Mouse (Mus musculus): ENCODE measurements around the gene Irf2bp2. TPM values are rescaled to one million over a fixed set of nuclear protein-coding genes. Genes with fewer than 3 reads are reported as not detected.

Irf2bp2 gene
- polyA plus RNA-seq, 1 experiment from 2014 or later = 10.6 TPM

DNA sequence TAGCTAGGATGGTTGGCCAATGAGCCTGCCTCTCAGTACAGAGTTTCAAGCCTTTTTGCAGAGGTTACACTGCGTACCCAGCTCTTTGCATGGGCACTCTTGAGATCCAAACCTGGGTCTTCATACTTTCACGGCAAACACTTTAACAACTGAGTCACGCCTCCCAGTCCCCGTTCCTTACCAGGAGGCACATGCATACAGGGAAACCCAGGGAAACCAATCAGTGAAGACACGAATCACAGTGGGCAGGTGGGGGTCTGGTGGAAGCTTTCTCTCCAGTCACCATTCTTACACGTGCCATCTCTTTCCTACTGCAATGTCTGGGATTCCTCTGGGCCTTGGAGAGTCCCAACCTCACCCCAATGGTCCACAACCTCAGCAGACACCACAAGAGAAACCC, 12.1 kb downstream of the Irf2bp2 start:
- ATAC-seq (ENCODE audit: low read depth) (no peak), DNase-seq (ENCODE audit: low spot score) (no peak)
- Histone ChIP-seq H3K4me2 (ENCODE audit: low read depth, low read length) (no peak overlapping the region), H3K4me1 (ENCODE audit: control insufficient read depth, insufficient read depth, low read length) (peaks cover 29% of the 10 kb centered on the region), H3K27me3 (replicated peaks; ENCODE audit: control insufficient read depth, insufficient read depth, low read length) (no peaks in the 10 kb centered on the region), H3K4me3 (ENCODE audit: low read depth, low read length) (no peak overlapping the region), H3K27ac (replicated peaks; ENCODE audit: low read depth, low read length) (no peak overlapping the region), H3K36me3 (ENCODE audit: control insufficient read depth, insufficient read depth, low read length) (peaks cover 10% of the 10 kb centered on the region), H3K9me3 (ENCODE audit: control insufficient read depth, low read length) (peaks cover 6% of the 10 kb centered on the region; the same call in 1 of the 2 replicates), H3K9ac (ENCODE audit: low read depth, low read length) (no peak overlapping the region)
- 97% methylated on average over 6 of the region's 6 CpGs for WGBS

DNA sequence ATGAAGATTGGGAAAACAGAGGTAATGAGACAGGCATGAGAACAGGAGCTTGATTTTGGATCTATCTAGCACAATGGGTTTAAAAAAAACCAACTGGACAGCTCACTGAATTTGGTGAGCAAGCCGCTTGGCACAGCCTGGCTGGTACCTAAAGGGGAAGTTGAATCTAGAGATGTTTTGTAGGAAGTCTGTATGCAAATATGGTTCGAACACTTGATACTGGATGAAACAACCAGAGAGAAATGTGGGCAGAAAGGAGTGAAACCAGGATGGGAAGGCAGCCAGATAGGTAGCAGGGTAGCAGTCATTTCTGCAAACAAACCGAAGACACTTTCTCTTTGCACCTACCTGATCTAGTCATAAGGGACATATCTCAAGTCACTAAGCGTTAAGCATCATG, 13.0 kb downstream of the Irf2bp2 start:
- H3K4me3 ChIP-seq (ENCODE audit: low read depth, low read length) = no peak overlapping the region
- H3K27ac ChIP-seq (replicated peaks; ENCODE audit: low read depth, low read length) = no peak overlapping the region
- H3K36me3 ChIP-seq (ENCODE audit: control insufficient read depth, insufficient read depth, low read length) = peaks cover 2% of the 10 kb centered on the region; the same call in 1 of the 2 replicates
- H3K9me3 ChIP-seq (ENCODE audit: control insufficient read depth, low read length) = peaks cover 6% of the 10 kb centered on the region; the same call in 1 of the 2 replicates
- DNase-seq (ENCODE audit: low spot score) (no peak), ATAC-seq (ENCODE audit: low read depth) (no peak)
- H3K27me3 ChIP-seq (replicated peaks; ENCODE audit: control insufficient read depth, insufficient read depth, low read length) = no peaks in the 10 kb centered on the region
- H3K4me2 ChIP-seq (ENCODE audit: low read depth, low read length) = no peak overlapping the region
- peaks cover 23% of the 10 kb centered on the region for H3K4me1 ChIP-seq (ENCODE audit: control insufficient read depth, insufficient read depth, low read length)
- 94% methylated on average over 4 of the region's 4 CpGs for WGBS
- H3K9ac ChIP-seq (ENCODE audit: low read depth, low read length) = no peak overlapping the region

DNA sequence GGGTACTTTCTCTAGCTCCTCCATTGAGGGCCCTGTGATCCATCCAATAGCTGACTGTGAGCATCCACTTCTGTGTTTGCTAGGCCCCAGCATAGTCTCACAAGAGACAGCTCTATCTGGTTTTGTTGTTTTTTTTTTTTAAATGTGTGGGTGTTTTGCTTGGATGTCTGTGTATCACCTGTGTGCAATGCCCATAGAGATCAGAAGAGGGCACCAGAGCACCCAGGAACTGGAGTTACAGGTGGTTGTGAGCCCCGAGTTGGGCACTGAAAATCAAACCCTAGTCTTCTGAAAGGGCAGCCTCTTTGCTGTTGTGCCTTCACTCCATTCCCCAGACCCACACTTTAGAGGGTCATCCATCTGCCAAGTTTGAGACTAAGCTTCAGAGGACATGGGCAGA, 13.7 kb downstream of the Irf2bp2 start:
- Histone ChIP-seq H3K27me3 (replicated peaks; ENCODE audit: control insufficient read depth, insufficient read depth, low read length) (no peaks in the 10 kb centered on the region), H3K36me3 (ENCODE audit: control insufficient read depth, insufficient read depth, low read length) (no peaks in the 10 kb centered on the region), H3K4me1 (ENCODE audit: control insufficient read depth, insufficient read depth, low read length) (peaks cover 16% of the 10 kb centered on the region), H3K27ac (replicated peaks; ENCODE audit: low read depth, low read length) (no peak overlapping the region), H3K4me2 (ENCODE audit: low read depth, low read length) (no peak overlapping the region), H3K4me3 (ENCODE audit: low read depth, low read length) (no peak overlapping the region), H3K9ac (ENCODE audit: low read depth, low read length) (no peak overlapping the region), H3K9me3 (ENCODE audit: control insufficient read depth, low read length) (peaks cover 6% of the 10 kb centered on the region; the same call in 1 of the 2 replicates)
- WGBS = 83% methylated on average over 1 of the region's 1 CpGs
- no peak for DNase-seq (ENCODE audit: low spot score)
- ATAC-seq (ENCODE audit: low read depth) = no peak

DNA sequence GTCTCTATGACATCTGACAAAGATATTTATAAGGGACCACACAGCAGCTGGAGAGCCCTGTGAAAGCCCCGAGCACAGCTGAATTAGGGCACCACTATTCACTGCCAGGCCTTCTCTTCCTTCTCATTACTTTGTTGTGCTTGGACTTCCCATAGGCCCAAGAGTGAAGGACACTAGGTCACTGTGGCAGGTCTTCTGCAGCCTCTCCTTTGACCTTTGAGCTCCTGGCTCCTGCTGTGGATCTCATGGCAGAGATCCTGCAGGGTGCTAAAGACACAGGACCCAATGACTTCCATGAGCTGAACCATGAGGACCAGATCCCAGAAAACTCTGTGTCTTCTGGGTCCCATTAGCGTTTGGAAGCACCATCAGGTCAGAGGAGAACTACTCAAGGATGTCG, 15.1 kb downstream of the Irf2bp2 start:
- Histone ChIP-seq H3K4me1 (ENCODE audit: control insufficient read depth, insufficient read depth, low read length) (0 out of 2 replicates have a peak, but pooled peaks cover 6% of the 10 kb centered on the region), H3K4me3 (ENCODE audit: low read depth, low read length) (no peak overlapping the region), H3K9ac (ENCODE audit: low read depth, low read length) (no peak overlapping the region), H3K27me3 (replicated peaks; ENCODE audit: control insufficient read depth, insufficient read depth, low read length) (no peaks in the 10 kb centered on the region), H3K9me3 (ENCODE audit: control insufficient read depth, low read length) (peaks cover 6% of the 10 kb centered on the region; the same call in 1 of the 2 replicates), H3K4me2 (ENCODE audit: low read depth, low read length) (no peak overlapping the region), H3K27ac (replicated peaks; ENCODE audit: low read depth, low read length) (no peak overlapping the region), H3K36me3 (ENCODE audit: control insufficient read depth, insufficient read depth, low read length) (no peaks in the 10 kb centered on the region)
- WGBS = 87% methylated on average over 3 of the region's 3 CpGs
- no peak for DNase-seq (ENCODE audit: low spot score)
- no peak for ATAC-seq (ENCODE audit: low read depth)

DNA sequence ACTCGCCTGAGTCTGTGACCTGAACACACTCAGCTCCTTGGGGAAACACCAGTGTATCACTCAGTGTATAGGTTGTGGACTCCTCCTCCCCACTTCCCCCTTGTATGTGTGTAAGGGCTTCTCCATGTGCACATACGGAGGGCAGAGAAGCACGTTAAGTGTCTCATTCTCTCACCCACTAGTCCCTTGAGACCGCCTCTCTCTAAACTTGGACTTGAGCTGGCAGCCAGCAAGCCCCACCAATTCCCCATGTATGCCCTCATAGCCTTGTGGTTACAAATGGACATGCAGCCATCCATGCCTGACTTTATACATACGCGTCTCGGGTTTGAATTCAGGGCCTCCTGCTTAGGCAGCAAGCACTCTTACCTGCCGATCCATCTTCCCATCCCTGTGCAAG, 16.9 kb downstream of the Irf2bp2 start:
- ATAC-seq (ENCODE audit: low read depth) = no peak
- Histone ChIP-seq H3K4me2 (ENCODE audit: low read depth, low read length) (no peak overlapping the region), H3K9ac (ENCODE audit: low read depth, low read length) (no peak overlapping the region), H3K4me3 (ENCODE audit: low read depth, low read length) (no peak overlapping the region), H3K9me3 (ENCODE audit: control insufficient read depth, low read length) (peaks cover 6% of the 10 kb centered on the region; the same call in 1 of the 2 replicates), H3K27ac (replicated peaks; ENCODE audit: low read depth, low read length) (no peak overlapping the region), H3K4me1 (ENCODE audit: control insufficient read depth, insufficient read depth, low read length) (no peaks in the 10 kb centered on the region), H3K36me3 (ENCODE audit: control insufficient read depth, insufficient read depth, low read length) (no peaks in the 10 kb centered on the region), H3K27me3 (replicated peaks; ENCODE audit: control insufficient read depth, insufficient read depth, low read length) (no peaks in the 10 kb centered on the region)
- DNase-seq (ENCODE audit: low spot score) = no peak
- 80% methylated on average over 8 of the region's 8 CpGs for WGBS

DNA sequence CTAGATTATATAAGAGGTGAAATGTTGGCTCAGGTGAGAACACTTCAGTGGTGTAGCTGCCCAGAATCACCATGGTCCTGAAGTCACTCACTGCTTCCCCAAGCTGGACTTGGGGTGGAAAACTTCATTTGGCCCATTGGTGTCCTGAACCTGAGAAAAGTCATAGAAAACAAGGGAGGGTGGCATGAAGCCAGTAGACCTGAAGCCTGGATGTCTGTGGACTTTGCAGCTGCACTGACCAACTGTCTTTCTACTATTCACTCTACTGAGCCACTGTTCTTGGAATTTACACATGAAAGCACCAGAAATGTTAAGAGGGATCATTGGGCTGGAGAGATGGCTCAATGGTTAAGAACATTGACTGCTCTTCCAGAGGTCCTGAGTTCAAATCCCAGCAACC, 17.7 kb downstream of the Irf2bp2 start:
- no peak for ATAC-seq (ENCODE audit: low read depth)
- Histone ChIP-seq H3K4me1 (ENCODE audit: control insufficient read depth, insufficient read depth, low read length) (0 out of 2 replicates have a peak, but pooled peaks cover 2% of the 10 kb centered on the region), H3K27ac (replicated peaks; ENCODE audit: low read depth, low read length) (no peak overlapping the region)

DNA sequence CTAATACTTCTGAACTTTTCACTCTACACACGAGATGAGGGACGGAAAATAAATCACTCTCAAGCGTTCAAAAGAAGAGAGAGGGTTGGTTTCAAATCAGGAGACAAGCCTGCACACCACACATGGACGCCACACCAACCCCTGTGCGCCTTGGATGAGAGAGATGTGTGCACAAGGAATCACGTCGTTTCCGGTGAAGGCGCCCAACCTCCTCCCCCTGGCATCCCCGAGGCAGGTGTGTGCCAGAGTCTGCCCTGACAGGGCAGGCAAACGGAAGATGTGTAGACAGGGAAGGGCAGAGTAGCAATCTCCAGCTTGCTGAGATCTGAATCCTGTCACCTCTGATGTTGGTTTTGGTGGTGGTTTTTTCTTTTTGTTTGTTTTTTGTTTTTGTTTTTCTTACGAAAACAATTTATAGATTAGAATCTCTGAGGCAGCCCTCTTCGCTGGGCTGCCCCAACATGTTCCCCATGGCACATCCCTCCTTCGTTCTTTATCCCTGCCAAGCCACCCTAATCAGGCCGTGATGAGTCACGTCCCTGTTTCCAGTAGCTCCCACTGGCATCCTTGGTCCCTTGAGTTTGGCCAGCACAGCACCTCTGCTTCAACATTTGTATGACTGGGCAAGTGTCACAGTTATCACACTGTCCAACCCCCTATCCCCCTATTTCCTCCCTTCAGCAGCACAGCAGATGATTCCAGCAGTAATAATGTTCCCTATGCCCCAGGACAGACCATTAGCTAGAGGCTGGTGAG, 18.7 kb downstream of the Irf2bp2 start:
- 79% methylated on average over 16 of the region's 16 CpGs for WGBS
- peaks cover 11% of the 10 kb centered on the region; the same call in 1 of the 2 replicates for H3K4me1 ChIP-seq (ENCODE audit: control insufficient read depth, insufficient read depth, low read length)
- no peak overlapping the region for H3K27ac ChIP-seq (replicated peaks; ENCODE audit: low read depth, low read length)
- no peaks in the 10 kb centered on the region for H3K36me3 ChIP-seq (ENCODE audit: control insufficient read depth, insufficient read depth, low read length)
- no peak overlapping the region for H3K9ac ChIP-seq (ENCODE audit: low read depth, low read length)
- H3K4me3 ChIP-seq (ENCODE audit: low read depth, low read length) = no peak overlapping the region
- DNase-seq (ENCODE audit: low spot score) = no peak
- H3K4me2 ChIP-seq (ENCODE audit: low read depth, low read length) = no peak overlapping the region
- no peak for ATAC-seq (ENCODE audit: low read depth)
- no peaks in the 10 kb centered on the region for H3K9me3 ChIP-seq (ENCODE audit: control insufficient read depth, low read length)
- H3K27me3 ChIP-seq (replicated peaks; ENCODE audit: control insufficient read depth, insufficient read depth, low read length) = no peaks in the 10 kb centered on the region

More for the DNA sequence above, 17.7 kb downstream of the Irf2bp2 start:
- Histone ChIP-seq H3K27me3 (replicated peaks; ENCODE audit: control insufficient read depth, insufficient read depth, low read length) (no peaks in the 10 kb centered on the region), H3K4me2 (ENCODE audit: low read depth, low read length) (no peak overlapping the region), H3K4me3 (ENCODE audit: low read depth, low read length) (no peak overlapping the region), H3K9ac (ENCODE audit: low read depth, low read length) (no peak overlapping the region), H3K36me3 (ENCODE audit: control insufficient read depth, insufficient read depth, low read length) (no peaks in the 10 kb centered on the region), H3K9me3 (ENCODE audit: control insufficient read depth, low read length) (peaks cover 6% of the 10 kb centered on the region; the same call in 1 of the 2 replicates)
- DNase-seq (ENCODE audit: low spot score) = no peak

DNA sequence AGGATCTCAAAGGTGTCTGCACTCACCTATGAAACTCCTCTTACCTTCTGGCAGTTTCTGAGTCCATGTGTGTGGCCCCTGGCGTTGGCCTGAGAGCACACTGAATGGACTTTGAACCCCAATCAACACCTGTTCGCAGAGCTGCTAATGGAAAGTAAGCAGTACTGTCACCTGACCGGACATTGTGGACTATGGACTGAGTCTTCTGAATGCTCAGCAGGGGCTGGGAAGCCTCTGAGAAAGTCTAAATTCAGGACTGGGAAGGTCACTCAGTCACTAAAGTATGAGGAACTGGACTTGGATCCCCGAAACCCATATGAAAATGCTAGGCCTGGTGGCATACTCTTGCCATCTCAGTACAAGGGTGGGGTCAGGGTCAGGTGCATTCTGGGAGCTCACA, 19.9 kb downstream of the Irf2bp2 start:
- Histone ChIP-seq H3K9ac (ENCODE audit: low read depth, low read length) (no peak overlapping the region), H3K4me3 (ENCODE audit: low read depth, low read length) (no peak overlapping the region), H3K27me3 (replicated peaks; ENCODE audit: control insufficient read depth, insufficient read depth, low read length) (no peaks in the 10 kb centered on the region), H3K9me3 (ENCODE audit: control insufficient read depth, low read length) (no peaks in the 10 kb centered on the region), H3K4me1 (ENCODE audit: control insufficient read depth, insufficient read depth, low read length) (peaks cover 11% of the 10 kb centered on the region; the same call in 1 of the 2 replicates), H3K27ac (replicated peaks; ENCODE audit: low read depth, low read length) (no peak overlapping the region), H3K36me3 (ENCODE audit: control insufficient read depth, insufficient read depth, low read length) (no peaks in the 10 kb centered on the region), H3K4me2 (ENCODE audit: low read depth, low read length) (no peak overlapping the region)
- ATAC-seq (ENCODE audit: low read depth) (no peak), DNase-seq (ENCODE audit: low spot score) (no peak)
- 89% methylated on average over 4 of the region's 4 CpGs for WGBS
